Mouse (Mus musculus): ENCODE data around the gene Aox2. TPM values are rescaled to one million over a fixed set of nuclear protein-coding genes. Genes with fewer than 3 reads are reported as not detected.
"Not testable (repeated sequence)": the region's sequence is repeated elsewhere in the genome, so short reads cannot be mapped to it uniquely, and the experiment has no call there.

Aox2 gene
- total RNA-seq, 1 experiment from 2014 or later = 0.09 TPM

DNA sequence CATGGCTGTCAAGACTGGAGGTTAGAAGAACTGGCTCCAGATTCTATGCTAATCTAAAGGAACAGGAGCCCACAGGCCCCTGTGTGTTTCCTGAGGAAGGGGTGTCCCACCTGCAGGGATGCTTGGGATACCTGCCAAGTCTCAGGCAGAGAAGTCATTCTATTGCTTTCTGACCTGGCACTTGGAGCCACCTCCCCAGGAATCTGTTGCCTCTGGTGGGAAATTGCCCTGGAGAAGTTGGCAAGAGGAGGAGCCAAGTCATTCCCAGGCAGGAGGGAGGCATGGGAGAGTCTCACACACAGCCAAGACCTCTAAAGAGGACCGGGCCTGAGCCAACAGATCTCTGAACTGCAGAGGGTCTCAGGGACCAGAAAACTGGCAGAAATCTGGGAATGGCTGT lies 61.8 kb downstream of the Aox2 start:
- ATAC-seq (replicated peaks; ENCODE audit: low read depth, poor library complexity, severe bottlenecking) = 0 out of 2 replicates have a peak, but pooled peaks have one; percentile 22

DNA sequence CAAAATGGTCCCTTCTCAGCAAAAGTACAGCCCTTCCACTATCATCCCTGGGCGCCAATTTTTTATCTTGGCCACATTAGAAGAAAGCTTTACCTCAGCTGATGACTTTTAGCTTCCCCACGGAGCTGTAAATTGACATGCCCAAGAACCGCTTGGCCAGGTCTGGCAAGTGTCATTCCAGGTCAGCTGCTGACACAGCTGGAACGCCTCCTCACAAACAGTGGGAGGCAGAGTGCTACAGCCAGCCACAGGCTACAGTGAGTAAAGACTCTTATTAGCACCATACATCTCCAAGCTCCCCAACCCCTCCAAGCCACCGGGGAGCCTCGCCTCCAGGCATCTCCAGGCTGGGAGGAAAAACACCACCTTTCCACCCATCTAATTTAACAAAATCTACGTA lies 63.5 kb downstream of the Aox2 start:
- no peak for ATAC-seq (replicated peaks; ENCODE audit: low read depth, poor library complexity, severe bottlenecking)

DNA sequence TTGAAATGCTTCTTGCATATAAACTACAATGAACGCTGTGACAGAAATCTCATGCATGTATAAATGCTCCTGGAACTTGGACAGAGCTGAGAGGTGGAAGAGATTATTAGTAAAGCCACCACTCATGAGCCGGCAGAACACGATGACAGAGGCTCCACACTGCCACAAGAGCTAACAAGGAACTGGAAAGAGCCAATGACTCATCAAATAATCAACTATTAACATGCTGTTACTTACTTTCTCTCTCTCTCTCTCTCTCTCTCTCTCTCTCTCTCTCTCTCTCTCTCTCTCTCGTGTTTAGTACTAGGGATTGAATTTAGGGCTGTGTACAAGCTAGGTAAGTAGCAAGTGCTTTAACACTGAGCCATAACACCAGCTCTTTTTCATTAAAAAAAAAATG lies 65.7 kb downstream of the Aox2 start:
- peak; percentile 65 for ATAC-seq (replicated peaks; ENCODE audit: low read depth, poor library complexity, severe bottlenecking)

DNA sequence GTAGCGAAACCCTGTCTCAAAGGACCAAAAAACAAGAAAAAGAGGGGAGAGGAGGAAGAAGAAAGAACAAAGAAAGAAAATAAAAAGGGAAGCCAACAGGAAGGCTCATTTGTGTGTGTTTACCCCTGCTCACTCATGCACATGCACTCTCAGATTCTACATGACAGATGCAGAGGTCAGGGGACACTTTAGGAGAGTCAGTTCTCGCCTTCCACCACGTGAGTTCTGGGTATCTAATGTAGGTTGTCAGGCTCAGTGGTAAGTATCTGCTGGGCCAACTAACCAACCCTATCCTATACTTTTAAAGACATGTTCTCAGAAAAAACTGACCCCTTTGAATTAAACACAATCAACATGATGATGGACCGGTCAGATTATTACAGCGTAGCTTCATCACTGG lies 66.4 kb downstream of the Aox2 start:
- ATAC-seq (replicated peaks; ENCODE audit: low read depth, poor library complexity, severe bottlenecking) = no peak

DNA sequence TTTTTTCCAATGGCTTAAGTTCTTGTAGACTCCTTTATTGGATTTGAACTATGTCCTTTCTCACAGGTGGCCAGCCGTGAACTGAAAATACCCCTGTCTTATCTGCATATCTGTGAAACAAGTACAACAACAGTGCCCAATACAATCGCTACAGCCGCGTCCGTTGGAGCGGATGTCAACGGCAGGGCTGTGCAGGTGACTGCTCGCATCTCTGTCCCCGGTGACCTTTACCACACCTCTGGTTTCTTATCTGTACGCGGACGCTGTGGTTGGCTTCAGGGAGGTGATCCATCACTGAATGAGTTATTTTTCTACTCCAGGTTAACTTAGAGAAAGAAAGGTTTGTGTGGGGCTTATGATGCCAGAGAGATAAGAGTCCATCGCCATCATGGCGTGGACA lies 68.0 kb downstream of the Aox2 start:
- ATAC-seq (replicated peaks; ENCODE audit: low read depth, poor library complexity, severe bottlenecking) = no peak

DNA sequence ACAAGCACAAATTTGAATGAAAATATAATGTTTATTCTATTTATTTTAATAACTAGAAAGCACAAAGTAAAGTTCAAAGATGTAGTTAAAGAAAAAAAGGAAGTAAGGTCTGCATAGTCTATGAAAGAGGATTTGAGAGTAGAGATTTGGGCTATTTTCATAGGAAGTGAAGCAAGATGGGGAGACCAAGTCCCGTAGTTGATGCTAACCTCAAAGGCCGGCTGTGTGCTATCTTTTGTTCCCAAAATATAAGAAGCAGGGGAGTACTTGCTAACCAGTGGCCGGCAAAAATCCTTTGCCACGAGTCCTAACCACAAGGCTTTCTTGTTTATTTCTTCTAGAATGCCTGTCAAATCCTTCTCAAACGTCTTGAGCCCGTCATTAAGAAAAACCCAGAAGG lies 70.6 kb downstream of the Aox2 start:
- ATAC-seq (replicated peaks; ENCODE audit: low read depth, poor library complexity, severe bottlenecking) = peak; percentile 76

DNA sequence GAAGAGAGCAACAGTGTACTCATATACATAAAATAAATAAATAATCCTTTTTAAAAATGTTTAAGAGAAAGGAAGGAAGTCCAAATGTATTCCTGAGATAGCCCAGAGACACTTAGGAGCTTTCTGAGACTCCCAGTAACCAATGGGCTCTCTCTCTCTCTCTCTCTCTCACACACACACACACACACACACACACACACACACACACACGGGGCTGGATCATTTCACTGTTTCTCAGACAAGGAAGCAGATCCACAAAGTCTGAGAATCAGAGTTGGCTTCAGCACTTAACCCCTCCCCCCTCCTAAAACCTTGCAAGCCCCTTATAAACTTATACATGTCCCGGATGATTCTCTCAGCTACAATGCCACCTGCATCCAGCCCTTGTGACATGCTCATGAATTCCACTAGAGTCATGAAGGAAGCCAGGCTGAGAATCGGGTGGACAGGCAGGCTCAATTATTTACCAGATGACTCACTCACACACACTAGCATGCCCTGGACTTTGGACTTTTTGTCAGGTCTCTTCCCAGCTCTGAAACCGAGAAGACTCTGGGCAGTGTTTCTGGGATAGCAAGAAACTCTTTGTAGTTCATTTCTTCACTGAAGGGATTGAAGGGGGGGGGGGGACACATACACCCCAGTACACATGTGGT lies 75.2 kb downstream of the Aox2 start:
- ATAC-seq (replicated peaks; ENCODE audit: low read depth, poor library complexity, severe bottlenecking) = no peak

DNA sequence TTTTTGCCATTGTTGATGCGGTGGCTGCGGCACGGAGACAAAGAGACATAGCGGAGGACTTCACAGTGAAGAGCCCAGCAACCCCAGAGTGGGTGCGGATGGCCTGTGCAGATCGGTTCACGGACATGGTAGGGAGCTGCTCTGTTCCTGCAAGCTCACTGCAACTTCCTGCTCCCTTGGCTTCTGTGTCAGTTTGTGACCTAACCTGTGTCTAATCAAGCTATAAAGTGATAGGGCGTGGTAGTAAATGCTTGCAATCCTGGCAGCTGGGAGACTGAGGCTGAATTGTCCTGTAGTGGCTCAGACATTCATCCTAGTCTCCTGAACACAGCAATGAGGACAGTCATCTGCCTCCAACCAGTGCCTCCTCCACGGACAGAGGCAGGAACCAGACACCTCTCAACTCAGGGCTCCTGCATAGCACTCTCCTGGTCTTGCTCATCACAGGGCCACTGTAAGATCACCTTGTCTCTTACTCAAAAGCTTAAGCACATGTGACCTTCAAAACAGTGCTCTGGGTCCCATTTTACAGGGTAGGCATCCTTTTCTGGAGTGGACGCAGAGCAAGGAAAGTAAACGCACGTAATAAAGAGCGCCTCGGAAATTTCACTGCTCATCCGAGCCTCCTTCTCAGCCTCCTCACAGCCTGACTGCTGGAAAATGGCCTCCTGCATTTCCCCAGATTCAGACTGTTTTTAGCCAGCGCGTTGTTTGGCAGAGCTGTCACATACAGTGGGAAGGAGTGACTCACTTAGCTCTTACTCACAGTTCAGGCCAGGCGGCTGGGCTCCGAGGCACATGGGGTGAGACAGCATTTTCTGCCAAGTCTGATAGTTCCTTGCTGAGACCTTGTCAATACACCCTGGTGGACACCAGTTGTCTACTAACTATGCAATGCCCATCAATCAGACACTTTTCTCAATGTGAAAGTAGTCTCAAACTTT lies 81.1 kb downstream of the Aox2 start:
- ATAC-seq (replicated peaks; ENCODE audit: low read depth, poor library complexity, severe bottlenecking) = peak; percentile 91

DNA sequence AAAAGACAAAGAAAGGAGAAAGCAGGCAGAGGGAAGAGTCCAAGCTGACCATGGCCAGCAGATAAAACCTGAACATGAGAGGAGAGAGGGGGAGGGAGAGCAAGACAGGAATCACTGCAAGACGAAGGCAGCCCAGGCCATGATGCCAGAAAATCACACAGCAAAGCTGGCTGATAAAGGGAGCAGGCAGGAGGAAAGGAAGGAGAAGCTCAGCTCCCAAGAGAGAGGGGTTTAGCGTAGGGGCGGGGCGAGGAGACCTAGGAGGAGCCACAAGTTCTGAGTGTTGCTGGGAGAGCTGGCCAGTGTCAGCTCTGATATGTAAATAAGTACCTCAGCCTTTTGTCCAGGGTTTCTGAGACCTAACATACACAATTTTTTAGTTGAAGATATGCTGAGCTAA lies 84.2 kb downstream of the Aox2 start:
- ATAC-seq (replicated peaks; ENCODE audit: low read depth, poor library complexity, severe bottlenecking) = no peak

DNA sequence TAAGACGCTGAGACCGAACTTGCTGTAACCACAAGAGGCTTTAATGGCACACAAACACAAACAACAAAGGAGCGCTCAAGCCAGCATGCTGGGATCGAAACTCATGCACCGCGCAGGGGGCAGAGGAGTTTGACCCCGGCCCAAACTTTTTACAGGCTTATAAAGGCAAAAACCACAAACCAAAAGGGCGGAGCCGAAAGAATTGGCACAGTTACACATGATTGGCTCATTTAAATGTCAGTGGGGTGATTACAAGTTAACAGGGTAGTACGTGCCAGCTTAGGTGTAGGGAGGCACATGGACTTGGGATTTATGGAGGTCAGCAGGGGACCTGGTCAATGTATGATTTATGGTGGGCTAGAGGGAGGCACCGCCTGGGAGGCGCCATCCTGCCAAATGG lies 86.4 kb downstream of the Aox2 start:
- no peak for ATAC-seq (replicated peaks; ENCODE audit: low read depth, poor library complexity, severe bottlenecking)

DNA sequence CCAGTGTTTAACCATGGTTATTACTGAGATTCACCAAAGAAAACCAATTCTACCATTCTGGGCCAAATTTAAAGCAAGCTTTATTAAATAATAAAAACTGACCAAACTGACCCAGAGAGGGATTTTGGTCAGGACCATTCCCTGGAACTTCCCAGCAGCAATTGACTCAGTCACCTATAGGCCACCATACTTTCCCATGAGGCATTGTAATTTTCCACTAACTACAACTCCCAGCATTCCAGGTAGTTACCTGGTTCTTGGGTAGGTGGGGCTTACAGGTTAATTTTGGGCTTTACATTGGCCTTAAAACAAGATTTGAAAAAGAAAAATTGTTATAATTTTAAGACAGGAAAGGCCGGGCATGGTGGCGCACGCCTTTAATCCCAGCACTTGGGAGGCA lies 87.7 kb downstream of the Aox2 start:
- ATAC-seq (replicated peaks; ENCODE audit: low read depth, poor library complexity, severe bottlenecking) = no peak

DNA sequence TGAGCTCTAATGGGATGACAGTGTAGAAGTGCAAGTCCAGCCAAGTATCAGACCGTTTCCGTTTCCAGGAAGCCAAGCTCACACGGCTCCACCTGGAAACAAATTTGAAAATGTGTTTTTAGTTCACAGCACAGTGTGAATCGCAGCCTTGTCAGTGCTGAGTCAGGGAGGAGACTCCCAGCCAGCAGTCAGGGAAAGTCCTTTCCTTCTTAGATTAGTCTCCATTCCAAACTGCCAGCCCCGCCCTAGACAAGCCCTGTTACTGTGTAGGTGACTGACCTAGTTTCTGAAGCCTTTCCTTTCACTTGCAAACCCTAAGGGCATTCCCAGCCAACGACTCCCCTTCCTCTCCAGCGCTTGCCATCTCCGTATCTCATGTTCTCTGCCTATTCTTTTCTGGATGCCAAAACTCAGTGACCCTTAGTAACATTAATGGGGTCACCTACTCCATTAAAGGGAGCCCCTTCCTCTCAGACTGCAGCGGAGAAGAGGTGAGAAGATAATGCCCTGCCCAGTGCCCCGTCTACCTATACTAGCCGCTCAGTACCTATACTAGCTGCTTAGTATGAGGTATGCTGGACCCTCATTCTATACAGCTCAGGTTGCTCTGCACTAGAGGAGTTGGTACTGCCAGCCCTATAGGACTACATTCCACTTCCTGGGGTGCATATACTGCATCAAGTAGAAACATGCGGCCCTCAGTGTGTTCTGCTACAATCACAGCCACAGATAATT lies 88.8 kb downstream of the Aox2 start:
- ATAC-seq (replicated peaks; ENCODE audit: low read depth, poor library complexity, severe bottlenecking) = no peak

DNA sequence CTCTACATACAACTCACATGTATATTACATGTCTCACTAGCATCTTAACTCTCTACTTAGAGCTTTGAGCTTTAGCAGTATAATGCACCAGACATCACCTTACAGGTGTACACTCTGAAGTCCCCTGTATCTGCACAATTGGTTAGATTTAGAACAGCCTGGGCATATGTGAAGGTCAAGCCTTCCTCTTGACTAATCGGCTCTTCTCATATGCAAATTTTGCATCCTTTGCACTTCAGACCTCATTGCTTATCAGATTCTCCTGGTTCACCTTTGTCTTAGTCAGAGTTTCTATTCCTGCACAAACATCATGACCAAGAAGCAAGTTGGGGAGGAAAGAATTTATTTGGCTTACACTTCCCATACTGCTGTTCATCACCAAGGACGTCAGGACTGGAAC lies 91.6 kb downstream of the Aox2 start:
- no peak for ATAC-seq (replicated peaks; ENCODE audit: low read depth, poor library complexity, severe bottlenecking)

DNA sequence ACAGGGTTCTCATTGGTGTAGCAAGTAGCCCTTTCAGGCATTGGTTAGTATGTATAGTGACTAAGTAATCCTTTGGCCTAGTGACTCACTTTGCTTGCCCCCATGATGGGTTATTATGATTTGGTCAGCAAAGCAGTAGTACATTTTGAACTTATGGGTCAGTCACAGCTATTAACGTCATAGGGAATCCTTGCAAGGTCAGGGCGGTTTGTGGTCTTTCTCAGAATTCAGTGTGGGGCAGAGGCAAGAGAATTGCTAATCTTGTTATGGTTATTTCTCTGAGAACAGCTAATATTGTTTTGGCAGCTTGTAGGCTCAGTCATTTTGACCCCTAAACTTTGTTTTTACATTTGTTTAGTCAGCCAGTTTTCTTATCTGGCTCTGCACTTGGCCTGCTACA lies 96.1 kb downstream of the Aox2 start:
- ATAC-seq (replicated peaks; ENCODE audit: low read depth, poor library complexity, severe bottlenecking) = not testable (repeated sequence)

DNA sequence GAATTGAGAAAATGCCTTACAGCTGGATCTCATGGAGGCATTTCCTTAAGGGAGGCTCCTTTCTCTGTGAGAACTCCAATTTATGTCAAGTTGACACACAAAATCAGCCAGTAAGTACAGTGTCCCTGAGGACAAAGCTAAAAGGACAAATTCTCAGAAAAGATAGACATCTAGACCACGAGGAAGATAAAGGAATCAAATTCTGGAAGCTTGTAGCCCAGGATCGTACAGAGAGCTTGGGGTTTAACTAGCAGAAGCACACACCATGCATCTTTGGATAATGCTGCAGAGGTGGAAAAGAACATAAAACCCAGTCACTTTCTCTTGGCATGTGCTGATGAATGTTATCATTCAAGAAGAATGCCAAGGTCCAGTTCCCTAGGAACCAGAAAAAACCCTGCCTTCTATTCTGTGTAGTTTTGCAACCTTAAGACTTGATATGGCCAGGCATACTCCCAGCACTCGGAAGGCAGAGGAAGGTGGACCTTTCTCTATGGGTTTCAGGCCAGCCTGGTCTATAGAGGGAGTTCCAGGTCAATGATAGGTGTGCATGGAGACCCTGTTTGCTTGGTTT lies 97.5 kb downstream of the Aox2 start:
- no peak for ATAC-seq (replicated peaks; ENCODE audit: low read depth, poor library complexity, severe bottlenecking)

DNA sequence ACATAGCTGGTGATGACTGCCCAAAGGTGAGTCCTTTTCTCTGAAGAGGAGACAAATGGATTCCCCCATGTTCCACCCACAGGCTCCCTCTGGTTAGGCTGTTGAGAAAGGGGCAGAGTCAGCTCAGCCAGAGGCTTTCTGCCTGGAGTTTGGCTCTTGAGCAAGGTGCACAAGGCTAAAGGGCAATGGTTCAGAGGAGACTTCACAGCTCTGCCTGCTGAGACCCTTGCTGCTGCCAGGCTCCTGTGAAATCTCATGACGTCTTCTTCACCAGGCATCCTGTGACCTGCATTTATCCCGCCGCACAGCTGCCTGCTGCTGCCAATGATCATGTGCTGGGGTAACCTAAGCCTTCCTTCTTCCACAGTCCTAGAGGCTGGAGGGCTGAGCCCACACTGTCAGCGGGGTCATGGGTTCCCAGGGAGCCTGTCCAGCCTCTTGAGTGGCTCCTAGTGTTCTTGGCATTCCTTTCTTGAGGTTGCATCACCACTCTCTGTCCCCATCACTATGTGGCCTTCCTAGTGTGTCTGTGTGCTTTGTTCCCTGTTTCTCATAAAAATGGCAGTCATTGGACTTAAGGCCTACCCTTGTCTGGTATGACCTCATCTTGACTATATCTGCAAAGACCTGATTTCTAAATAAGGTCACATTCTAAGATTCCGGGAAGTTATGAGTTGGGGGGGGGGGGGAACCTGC lies 104.6 kb downstream of the Aox2 start:
- ATAC-seq (replicated peaks; ENCODE audit: low read depth, poor library complexity, severe bottlenecking) = no peak

DNA sequence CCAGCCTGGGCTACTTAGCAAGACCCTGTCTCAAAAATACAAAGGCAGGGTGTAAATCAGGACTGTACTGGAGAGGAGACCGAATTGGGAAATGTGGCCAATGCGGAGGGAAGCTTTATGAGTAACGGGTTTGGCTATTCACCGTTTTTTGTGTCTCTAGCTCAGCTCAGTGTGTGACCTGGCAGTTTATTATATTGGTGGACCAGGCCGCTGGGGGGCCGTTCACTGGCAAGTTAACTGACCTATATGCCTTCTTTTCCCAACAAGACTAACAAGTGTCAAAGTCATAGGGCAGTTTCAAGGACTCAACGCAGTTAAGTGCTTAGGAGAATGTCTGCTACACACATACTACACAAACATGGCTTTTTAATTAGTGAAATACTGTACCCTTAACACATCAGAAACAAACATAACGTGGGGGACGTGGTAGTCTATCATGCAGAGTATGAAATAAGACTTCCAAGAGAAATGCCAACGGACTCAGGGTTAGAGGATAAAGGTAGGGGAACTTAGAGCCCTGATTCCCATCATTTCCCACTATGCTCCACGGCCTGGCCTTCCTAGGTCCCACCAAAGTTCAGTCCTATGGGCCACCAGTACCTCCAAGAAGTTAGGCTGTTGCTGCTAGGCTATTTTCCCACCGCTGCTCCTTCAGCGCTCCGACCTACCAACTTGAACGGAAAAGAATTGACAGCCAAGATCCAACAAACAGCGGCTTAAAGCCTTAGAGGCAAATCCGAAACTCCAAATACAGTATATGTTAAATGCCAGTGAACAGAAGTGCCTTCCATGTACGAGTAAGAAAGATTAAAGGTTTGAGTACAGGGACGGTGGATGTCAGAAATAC lies 113.5 kb downstream of the Aox2 start:
- ATAC-seq (replicated peaks; ENCODE audit: low read depth, poor library complexity, severe bottlenecking) = no peak

DNA sequence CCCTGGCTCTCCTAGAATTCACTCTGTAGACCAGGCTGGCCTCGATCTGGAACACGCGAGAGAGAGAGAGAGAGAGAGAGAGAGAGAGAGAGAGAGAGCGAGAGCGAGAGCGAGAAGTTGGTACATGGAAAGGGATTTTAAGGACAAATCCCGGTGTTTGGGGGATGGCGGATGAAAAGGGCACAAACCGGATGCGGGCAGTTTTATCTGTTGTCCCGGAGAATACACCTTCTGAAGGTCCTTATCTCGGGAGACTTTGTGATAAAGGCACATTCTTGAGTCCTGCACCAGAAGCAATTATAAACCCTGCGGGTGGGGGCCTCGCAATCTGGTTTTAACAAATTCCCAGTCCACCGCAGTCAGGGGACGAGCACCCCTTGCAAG lies 114.1 kb downstream of the Aox2 start:
- 0 out of 2 replicates have a peak, but pooled peaks have one; percentile 3 for ATAC-seq (replicated peaks; ENCODE audit: low read depth, poor library complexity, severe bottlenecking)

DNA sequence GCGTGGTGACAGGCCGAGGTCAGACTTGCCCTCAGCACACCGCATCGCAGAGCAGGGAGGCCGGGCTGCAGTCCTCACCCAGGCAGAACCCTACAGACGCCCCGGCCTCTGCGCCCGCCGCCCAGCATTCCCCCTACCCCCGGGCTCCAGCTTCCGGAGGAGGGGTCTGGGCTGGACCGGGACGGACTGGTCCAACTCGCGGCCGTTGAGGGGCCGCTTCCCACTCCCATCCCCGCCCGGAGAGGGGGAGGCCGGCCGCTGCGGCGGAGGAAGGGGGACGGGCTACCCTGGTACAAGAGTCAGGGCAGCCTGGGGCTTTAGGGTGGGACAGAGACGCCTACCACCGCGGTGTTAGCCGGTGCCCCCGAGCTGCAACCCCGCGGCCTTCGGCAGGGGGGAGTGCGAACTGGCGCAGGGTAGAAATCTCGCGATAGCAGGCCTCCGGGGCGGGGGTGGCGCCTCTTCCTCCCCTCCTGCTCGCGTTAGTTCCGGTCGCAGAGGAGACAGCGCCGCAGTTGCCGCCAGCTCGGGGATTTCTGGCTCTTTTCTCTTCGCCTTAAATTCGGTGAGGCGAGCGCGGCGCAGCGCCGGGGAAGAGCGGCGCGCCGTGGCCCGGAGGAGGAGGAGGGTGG lies 114.6 kb downstream of the Aox2 start, which contains the start of gene Bzw1:
TSS of gene Bzw1 (plus strand) at position 247 of the 632 bp plus-strand sequence.
- ATAC-seq (replicated peaks; ENCODE audit: low read depth, poor library complexity, severe bottlenecking) = peak; percentile 87
